Mouse (Mus musculus) stomach, postnatal 0 days (tissue): Measurements from ENCODE around the gene Hist1h3f.

Source experiments
- CTCF ChIP-seq: IDR thresholded peaks from 2 replicates; pipeline ENCODE4 v1.5.1; 2016; ENCODE audit warnings: antibody characterized with exemption, low read depth, mild to moderate bottlenecking, moderate library complexity
- EP300 ChIP-seq: optimal IDR thresholded peaks from 2 replicates; pipeline ENCODE3; 2016; ENCODE audit warnings: antibody characterized with exemption

GRCm38 (mm10) chr13:23515826-23516620 lies 27.8 kb upstream of the Hist1h3f start:
- TF ChIP-seq EP300 (no peak), CTCF (no peak)
